Mouse (Mus musculus): ENCODE data around the gene Ranbp1.

- TF ChIP-seq GATA1 (IDR thresholded peaks at IDR 0.05; ENCODE audit: low read length): no peak
- no peak for TF ChIP-seq TAL1 (IDR thresholded peaks at IDR 0.05; ENCODE audit: low read length)
These were observed 17.5 kb downstream of the Ranbp1 start for GRCm38 (mm10) chr16:18231047-18231446.
